Mouse (Mus musculus) gastrocnemius, adult 8-10 months (tissue): Measurements from ENCODE around the gene Ms4a8a. TPM values are rescaled to one million over a fixed set of nuclear protein-coding genes. Genes with fewer than 3 reads are reported as not detected.
"Not testable (repeated sequence)": the region's sequence is repeated elsewhere in the genome, so short reads cannot be mapped to it uniquely, and the experiment has no call there.

Experiments used
- DNase-seq, 2 experiments: peaks; one replicate each; pipeline ENCODE4 v3.0.0; 2022; ENCODE audit warnings: low spot score in 2 of 2
- total RNA-seq, 4 experiments: library from RNA; stranded (reverse); gene quantifications; 2 replicates each; pipeline ENCODE4 v1.2.4; 2022

Ms4a8a gene
- under 1 TPM in 3 of 4 experiments, not detected in 1; 0.36 to 0.56 (median 0.39) TPM for total RNA-seq

DNA sequence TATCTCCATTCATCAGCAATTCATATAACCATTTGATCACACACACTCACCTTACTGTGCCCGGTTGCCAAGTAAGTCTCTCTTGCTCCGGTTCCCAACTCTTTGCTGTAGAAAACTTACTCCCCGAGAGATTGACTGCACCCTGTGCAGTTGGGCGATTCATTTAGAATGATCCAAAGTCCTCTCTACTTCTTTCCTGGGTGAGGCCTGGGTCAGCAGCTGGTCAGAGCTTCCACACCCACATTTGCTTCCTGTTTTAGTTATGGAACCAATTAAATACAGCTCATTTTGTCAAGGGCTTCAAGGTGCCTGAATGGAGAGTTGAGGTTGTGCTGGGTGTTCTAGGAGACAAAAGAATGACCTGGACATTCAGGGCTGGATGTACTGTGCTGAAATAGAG is at the start of gene Ms4a8a:
TSS of gene Ms4a8a (minus strand) at position 169 of the 400 bp plus-strand sequence.
- DNase-seq = no peak

GRCm38 (mm10) chr19:11129702-11130101 is 48.8 kb upstream of the Ms4a8a start:
- no peak for DNase-seq

- not testable (repeated sequence) for DNase-seq
Observed at GRCm38 (mm10) chr19:11121016-11121420, 40.1 kb upstream of the Ms4a8a start.

GRCm38 (mm10) chr19:11119338-11119737 is 38.4 kb upstream of the Ms4a8a start:
- DNase-seq = no peak

DNA sequence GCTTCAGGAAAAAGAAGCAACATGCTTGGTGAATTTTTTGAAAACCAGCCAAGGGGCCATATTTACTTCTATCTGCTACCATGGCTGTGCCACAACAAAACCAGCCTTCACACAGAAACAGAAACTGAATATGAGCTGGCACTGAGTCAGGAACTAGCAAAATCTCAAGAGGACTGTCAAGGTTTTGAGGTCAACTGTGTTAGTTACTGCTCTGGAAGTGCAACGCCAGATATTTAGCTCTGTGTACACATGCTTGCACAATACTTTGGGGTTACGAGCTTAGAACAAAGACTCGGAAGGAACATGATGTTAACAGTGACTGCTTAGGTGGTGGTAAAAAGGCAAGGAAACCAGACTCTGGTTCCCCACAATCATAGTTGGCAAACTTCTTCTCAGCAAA is 26.8 kb upstream of the Ms4a8a start:
- peak; percentile 4 to 17 for DNase-seq

DNA sequence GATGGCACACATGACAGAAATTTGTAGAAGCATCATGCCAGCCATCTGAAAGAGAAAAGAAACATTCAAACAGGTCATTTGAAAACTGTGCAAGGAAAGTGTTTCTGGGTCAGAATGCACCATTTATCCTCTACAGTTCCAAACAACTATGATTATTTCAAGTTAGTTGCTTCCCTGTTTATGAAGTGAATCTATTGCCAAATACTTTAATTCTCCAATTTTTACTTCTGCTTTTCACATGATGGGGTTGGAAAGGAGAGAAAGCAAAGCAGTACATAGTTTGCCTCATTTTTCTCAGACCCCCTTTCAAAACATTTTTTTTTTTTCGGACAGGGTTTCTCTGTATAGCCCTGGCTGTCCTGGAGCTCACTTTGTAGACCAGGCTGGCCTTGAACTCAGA is 21.0 kb upstream of the Ms4a8a start:
- DNase-seq = no peak

- DNase-seq = no peak
Observed at GRCm38 (mm10) chr19:11098401-11098800, 17.5 kb upstream of the Ms4a8a start.

DNA sequence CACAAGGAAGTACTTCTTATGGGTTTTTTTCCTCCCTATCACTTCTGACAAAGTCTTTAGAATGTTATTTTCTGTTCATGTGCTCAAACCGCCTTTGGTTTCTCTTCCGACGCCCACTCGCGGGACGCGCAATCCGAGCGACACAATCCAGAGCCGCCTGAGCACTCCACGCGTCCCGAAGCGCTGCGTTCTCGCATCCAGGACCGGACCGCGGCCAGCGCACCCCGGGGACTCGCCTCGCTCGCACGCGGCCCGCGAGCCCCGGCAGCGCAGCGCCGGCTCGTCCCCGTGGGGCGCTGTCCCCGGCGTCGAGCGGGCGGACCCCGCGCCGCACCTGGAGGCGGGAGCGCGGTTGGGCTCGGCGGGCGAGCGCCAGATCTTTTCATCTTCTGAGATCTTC is 11.2 kb upstream of the Ms4a8a start:
- DNase-seq = not testable (repeated sequence)

DNA sequence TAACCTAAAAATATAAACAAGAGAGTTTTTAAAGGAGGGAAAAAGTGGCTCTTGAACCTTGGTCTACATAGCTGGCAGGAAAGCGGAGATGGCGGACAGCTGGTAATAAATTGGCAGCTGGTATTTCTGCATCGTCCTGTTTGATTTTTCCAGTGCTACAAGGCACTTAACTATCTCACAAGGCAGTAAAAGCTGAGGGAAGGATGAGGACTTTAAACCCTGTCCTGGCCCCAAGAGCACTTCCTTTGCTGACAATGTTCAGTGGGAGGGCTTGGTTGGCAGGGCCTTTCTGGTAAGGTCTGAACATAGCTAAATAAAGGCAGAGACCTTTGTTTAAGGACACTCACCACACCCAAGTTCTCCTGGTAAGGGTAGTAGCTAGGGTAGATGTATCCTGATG is 10.5 kb downstream of the Ms4a8a start:
- no peak for DNase-seq

DNA sequence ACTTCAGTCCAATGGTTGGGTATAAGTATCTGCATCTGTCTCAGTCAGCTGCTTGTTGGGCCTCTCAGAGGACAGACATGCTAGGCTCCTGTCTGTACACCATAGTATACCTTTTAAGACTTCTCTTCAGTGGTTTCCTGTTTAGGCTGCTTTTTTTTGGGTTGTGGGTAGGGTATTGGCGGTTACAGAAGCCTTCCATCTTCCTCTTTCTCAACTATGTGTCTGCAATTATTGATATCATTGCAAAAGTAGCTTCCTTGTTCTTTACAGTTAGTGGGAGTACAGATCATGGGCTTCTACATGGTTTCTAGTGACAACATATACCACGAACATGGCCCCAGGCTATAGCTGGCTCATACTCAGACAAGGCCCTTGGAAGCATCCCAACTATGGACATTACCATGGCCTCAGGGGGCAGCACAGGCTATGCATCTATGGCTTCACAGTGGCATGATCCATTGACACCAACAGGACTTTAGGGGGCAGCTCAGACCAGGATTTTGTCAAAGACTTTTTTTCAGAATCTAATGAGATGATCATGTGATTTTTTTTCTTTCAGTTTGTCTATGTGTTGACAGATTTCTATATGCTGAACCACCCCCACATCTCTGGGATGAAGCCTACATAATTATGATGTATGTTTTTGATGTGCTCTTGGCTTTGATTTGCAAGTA is 15.6 kb downstream of the Ms4a8a start:
- no peak for DNase-seq

GRCm38 (mm10) chr19:11060900-11061299 is 20.0 kb downstream of the Ms4a8a start:
- DNase-seq = no peak

- no peak for DNase-seq
Observed at GRCm38 (mm10) chr19:11059967-11060366, 20.9 kb downstream of the Ms4a8a start.

- DNase-seq = not testable (repeated sequence)
Observed at GRCm38 (mm10) chr19:11055700-11056099, 25.2 kb downstream of the Ms4a8a start.

- DNase-seq = no peak
Observed at GRCm38 (mm10) chr19:11053277-11053676, 27.6 kb downstream of the Ms4a8a start.

- no peak for DNase-seq
Observed at GRCm38 (mm10) chr19:11052877-11053276, 28.0 kb downstream of the Ms4a8a start.

- no peak for DNase-seq
Observed at GRCm38 (mm10) chr19:11050286-11050685, 30.6 kb downstream of the Ms4a8a start.

DNA sequence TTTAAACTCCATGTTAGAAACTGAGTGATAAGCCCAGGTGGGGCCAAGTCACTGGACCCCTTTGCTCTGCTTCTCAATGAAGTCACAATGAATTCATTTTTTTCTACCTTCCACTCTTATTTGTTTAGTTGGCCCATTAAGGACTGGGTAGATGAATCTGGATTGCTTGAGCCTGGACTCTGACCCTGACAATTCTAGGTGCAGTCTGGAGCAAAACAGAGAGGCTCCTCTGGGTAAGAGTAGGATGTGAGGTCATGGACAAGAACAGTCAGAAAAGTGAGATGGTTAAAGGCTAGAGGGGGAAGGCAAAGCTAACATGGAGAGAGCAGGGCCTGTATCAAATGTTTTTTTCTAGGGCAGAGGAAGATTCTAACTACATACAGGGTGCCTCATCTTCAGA is 31.5 kb downstream of the Ms4a8a start:
- DNase-seq = no peak

GRCm38 (mm10) chr19:11048503-11048902 is 32.4 kb downstream of the Ms4a8a start:
- no peak for DNase-seq

- DNase-seq = no peak
Observed at GRCm38 (mm10) chr19:11048009-11048408, 32.9 kb downstream of the Ms4a8a start.

DNA sequence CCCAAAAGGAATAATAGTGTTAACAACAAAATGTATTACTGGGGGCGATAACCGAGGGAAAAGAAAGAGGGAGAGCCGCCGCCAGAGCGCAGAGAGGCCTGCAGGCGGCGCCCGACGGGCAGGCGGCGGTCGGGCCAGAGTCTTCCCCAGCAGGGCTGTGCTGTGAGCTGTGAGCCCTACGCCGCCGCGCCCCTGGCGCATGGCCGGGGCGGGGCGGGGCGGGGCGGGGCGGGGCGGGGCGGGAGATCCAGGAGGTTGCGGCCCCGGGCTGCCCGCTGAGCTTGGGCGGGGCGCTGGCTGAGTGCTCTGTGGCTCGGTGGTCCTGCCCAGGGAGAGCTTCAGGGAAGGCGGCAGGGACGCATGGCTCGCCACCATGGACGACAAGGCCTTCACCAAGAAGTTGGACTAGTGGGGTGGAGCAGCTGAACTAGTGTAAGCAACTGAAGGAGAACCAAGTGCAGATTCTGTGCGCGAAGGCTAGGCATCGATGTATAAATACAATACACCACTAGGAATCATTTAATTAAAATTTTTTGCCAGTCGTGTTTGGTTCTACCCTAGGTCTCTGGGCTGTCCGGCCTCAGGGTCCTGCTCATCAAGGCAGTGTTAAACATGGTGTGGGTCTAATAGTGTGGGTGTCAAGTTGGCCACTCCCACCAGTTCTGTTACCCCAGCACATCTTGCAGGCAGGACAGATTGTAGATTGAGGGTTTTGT is 35.7 kb downstream of the Ms4a8a start:
- DNase-seq = peak; percentile 22 to 52

GRCm38 (mm10) chr19:11044671-11044995 is 36.3 kb downstream of the Ms4a8a start:
- no peak for DNase-seq

DNA sequence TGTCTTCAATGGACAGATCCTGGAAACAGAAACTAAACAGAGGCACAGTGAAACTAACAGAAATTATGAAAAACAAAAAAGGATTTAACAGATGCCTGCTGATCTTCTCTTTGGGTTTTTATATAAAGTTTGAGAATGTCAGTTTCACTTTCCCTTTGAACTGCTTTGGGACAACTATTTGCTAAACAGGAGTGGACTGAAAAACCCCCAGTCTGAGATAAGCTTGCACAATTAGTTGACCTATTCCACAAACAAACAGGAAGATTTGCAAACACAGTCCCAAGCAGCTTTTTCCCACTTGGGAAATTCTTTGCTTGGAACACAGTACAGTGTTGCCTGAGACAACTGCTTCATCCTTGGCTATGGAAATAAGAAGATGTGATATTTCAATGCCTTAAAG is 43.3 kb downstream of the Ms4a8a start:
- DNase-seq = no peak

DNA sequence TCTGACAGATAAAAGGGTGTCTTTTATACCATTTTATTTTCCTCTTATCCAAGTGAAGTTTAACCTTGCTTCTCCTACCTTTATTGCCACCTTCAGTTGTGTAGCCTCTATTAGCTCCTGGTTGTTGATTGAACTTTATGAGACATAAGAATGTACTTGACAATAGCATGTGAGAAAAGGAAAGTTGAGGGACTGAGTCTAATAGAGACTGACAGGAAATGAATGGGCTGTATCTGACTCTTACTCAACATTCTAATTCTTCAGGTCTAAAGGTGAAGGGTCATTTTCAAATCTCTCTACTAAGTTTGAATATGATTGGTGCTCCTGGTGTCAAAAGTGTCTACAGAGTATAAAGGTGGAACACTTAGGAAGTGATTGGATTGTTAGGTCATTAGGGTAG is 58.5 kb downstream of the Ms4a8a start:
- no peak for DNase-seq
